Mouse (Mus musculus) T-cell, adult 2 months (primary cell): ENCODE data around the gene Gm49403.
"Not testable (repeated sequence)": the region's sequence is repeated elsewhere in the genome, so short reads cannot be mapped to it uniquely, and the experiment has no call there.

Experiments used
- DNase-seq: peaks from one replicate; pipeline ENCODE4 v3.0.0; 2022; ENCODE audit warnings: low spot score

Gene Gm49403

DNA sequence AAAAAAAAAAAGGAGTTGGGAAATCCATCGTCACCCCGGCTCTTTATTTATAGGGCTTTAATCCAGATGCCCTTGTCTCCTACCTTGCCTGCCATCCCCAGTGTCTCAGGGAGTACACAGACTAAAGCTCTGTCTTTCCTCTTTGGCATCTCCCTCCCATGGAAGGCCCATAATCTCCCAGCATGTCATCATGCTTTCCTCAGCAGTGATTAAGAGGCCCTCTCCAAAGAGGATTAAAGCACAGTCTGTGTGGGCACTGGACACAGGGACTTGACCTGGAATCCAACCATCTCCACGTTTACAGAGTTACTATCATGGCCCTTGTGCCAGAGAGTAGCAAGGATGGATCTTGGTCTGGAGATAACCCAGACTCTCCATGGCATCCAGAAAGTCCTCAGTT is at the start of gene Gm49403, which contains the start of gene Lbhd1:
Gm49403 (plus strand) TSS at position 315 of the 400 bp plus-strand sequence.
Lbhd1 (plus strand) TSS at position 117 of the 400 bp plus-strand sequence.
- no peak for DNase-seq

DNA sequence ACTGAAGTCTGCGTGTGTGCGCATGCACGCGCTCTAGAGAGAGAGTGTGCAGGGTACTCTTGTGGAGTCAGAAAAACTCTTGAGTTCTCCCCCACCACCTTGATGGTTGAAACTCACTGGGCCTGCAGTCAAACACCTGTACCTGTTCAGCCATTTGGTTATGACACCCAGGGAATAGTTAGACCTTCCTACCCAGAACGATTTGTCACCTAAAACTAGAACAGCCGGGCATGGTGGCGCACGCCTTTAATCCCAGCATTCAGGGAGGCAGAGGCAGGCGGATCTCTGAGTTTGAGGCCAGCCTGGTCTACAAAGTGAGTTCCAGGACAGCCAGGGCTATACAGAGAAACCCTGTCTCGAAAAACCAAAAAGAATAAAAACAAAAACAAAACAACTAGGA is 47.4 kb upstream of the Gm49403 start:
- not testable (repeated sequence) for DNase-seq

DNA sequence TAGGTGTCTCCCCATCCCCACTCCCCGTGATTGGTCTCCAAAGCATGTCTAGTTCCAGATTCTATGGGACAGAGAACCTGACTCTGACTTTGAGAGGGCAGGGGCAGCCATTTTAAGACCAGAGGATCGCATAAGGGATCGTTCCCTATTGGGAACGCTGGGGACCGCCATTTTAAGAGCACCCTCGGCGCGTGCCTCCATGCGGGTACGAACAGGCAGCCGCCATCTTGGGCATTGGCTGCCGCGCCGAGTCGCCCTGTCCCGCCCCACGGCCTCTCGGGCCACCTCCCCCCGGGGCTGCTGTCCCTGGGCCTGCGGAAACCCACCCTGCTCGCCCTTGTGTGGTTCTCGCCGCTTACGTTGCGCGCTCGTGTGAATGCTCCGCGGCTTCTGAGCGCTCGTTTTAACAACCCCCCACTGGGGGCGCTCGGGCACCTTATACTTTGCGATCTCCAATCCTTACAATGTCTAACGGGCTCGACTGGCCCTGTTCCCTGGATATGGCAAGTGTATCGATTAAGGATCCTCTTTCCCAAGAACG is 46.4 kb upstream of the Gm49403 start, which contains the start of gene Bscl2:
Bscl2 (plus strand) TSS at position 217 of the 541 bp plus-strand sequence.
- DNase-seq: peak; percentile 82

DNA sequence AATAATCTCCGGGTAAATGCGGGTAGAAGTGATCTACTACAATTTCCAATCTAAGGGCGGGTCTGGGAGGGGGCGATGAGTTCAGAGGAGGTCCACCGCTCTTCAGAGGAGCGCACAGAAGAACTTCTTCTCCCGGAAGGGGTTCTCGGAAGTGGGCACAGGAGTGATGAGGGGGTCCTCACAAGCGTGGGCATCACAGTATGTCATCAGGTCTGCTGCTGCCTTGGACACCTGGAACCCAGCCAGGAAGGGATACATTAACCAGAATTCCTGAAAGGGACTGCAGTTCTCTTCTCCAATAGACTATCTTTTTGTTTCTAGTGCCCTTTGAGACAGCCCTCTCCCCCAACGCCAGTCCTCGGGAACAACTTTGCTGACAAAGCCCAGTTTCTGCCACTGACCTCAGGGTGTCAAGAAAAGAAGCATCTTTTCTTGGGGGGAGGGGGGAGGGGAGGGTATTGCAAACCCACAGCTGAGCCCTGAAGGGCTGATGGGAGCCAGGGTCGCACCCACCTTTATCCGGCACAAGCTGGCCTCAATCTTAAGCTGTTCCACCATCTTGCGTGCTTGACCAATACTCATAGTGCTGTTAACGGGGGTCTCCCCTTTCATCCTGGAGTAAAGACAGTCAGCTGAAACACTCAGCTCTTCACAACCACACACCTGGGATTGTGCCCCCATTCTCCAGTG is 45.5 kb upstream of the Gm49403 start:
- no peak for DNase-seq

DNA sequence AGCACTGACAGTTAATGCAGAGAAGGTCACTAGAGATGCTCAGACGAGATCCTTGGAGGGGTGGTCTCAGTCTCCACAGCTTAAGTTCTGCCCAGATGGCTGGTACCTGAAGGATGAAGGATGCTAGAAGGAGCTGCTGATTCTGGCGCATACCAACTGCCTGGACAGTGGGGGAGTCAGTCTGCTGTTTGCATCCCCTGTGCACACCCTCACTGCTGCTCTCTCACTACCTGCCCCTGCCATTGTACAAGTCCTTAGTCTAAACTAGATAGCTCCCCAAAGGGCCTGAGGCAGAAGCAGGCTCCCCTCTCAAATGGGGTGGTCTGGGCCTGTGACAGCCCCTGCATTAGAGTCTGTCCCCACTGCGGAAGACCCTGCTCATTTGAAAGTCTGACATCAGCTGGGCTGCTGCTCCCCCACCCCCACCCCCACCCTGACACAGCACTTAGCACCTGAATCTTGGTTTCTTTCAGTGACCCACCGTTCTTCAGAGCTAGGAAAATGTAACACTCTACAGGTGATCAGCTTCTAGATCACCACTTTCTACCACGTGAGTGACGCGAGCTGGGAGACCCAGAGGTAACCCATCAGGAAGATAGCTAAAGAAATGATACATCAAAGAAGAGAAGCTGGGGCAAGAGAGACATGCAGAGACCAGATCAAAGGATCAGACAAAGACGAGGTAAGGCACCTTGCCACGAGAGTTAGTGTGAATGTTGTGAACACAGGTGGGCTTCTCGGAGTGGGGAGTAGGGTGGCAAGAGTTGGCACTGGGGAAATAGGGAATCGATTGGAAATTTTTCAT is 44.4 kb upstream of the Gm49403 start, which contains the start of gene Gng3:
Gng3 (minus strand) TSS at position 92 of the 805 bp plus-strand sequence.
- no peak for DNase-seq

DNA sequence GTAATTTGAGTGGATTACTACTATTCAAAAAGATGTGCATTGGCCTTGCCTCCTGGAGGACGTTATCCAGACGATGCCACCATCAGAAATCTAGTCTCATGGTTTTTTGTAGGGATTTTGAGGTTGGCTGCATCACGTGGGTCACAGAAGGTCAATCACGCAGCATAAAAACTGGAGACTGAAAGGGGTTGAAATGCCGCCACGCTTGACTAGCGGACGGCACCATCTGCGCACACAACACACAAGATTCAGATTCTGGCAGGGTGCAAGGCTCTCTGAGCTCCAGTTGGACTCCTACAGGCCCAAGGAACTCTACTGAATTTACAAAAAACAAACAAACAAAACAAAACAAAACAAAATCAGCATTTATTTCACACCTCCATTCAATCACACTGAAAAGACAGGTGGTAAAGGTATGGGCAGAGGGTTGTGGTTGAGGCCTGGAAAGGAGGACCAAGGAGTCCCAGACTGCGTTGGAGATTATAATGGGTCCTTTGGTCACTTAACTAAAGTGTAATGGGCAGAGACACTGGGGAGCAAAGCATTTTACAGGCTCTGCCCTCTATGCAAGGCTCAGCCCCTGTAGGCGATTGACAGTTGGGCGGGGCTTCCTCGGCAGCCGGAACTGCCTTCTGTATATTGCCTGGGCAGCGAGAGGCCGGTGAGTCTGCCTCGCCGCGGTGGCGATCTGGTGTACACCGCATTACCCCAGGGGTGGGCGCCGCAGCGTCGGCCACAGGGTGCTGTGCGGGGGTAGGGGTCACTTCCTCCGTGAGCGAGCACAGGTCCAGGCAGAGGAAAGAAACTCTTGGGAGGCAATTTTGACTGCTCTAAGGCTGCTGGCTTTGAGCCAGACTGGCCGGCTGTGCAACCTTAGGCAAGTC is 43.6 kb upstream of the Gm49403 start:
- DNase-seq: peak; percentile 40

DNA sequence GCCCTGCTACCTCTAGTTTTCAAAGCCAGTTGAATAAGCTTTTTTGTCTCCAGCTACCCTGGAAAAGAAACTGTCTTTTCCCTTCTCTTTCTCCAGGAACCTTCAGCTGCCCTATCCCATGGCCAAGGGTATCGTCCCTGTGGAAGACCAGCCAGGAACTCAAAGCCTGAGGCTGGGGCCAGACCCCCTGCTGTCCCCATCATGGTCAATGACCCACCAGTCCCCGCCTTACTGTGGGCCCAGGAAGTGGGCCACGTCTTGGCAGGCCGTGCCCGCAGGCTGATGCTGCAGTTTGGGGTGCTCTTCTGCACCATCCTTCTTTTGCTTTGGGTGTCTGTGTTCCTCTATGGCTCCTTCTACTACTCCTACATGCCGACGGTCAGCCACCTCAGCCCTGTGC is 42.7 kb upstream of the Gm49403 start:
- no peak for DNase-seq

DNA sequence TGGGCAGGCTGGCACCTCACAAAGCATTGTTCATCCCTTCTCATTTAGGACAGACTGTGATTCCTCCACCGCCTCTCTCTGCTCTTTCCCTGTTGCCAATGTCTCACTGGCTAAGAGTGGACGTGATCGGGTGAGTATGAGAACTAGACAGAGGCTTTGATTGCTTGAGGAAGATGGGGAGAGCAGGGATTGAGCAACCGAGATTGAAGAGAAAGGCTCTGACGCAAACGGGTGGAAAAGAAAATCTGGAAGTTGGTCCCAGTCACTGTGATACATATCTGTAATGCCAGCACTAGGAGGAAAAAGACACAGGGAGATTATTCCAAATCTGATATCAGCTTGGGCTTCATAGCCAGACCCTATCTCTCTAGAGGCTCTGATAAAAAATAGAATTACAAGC is 40.8 kb upstream of the Gm49403 start:
- no peak for DNase-seq

DNA sequence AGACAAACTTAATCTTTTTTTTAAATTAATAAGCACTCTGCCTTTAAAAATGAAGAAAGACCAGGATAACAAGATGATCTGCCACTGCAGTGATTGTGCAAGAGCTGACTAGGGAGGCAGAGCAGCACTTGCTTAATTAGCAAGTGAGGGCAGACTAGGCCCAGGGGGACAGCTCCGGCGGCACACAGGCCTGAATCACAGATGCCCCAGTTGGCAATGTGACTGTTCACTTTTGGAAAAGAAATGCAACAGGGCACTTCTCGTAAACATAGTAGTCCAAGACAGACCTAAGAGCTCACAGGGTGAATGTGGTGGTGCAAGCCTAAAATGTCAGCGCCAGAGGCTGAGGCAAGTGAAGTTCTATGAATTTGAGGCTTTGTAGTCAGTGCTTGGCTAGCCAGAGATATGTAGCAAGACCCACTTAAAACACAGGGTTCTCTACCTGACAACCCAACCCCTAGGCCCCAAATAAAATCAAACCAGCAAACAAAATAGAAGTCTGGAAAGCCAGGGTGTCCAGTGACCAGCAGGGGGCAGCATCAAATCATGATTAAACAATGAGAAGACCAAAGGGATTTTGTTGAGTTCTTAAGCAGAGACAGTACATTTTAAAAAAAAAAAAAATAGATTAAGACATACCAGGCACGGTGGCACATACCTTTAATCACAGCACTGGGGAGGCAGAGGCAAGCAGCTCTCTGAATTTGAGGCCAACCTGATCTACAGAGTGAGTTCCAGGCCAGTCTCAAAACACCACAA is 39.2 kb upstream of the Gm49403 start:
- peak; percentile 80 for DNase-seq

DNA sequence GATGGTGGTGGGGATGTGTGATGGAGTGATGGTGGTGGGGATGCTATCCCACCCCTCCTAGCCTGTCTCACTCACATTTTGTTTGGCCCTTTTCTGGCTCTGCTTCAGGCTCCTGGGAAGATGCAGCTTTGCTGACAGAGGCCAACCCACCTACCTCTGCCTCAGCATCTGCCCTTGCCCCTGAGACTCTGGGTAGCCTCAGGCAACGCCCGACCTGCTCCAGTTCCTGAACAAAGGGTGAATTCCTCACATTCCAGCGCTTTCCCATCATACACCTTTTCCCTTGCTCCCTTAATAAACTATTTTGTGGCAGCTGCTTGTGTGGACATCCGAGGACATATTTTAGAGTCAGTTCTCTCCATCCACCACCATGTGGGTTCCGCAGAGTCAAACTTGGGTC is 35.4 kb upstream of the Gm49403 start:
- no peak for DNase-seq

DNA sequence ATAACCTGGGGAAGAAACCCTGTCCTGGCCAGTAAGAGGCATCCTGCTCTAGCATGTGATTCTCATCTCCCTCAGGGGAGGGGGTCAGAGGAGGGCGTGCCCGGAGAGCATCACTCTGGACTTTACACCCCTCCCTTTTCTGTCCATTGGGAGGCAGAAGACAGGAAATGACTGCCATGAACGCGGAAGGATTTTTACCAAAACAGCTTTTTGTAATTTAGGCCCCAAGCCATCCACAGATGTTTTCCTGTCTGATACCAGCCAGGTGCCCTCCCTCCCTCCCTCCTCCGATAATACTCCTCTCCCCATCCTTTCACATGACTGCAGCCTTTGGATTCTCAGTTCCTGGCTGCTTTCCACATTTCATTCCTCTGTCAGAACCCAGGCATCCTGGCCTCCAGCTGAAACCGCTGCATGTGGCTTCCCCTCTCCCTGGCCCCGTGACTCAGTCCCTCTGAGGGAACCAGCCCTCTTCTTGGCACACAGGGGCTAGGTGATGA is 33.3 kb upstream of the Gm49403 start, which contains the start of gene Lrrn4cl:
Lrrn4cl (plus strand) TSS at position 367 of the 500 bp plus-strand sequence.
- no peak for DNase-seq

DNA sequence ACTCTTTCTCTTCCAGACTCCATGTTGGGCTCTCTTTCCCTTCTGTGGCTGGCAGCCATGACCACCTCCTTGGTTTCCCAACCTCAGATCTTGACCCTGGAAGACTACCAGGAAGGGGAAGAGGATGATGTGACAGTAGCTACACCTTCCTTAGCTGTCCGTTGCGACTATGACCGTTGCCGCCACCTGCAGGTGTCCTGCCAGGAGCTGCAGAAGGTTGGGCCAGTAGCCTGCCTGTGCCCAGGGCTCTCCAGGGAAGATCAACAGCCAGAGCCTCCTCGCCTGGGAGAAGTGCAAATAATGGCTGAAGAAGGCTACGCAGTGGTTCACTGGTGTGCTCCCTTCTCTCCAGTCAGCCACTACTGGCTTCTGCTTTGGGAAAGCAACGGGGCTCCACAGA is 32.1 kb upstream of the Gm49403 start:
- DNase-seq: no peak

DNA sequence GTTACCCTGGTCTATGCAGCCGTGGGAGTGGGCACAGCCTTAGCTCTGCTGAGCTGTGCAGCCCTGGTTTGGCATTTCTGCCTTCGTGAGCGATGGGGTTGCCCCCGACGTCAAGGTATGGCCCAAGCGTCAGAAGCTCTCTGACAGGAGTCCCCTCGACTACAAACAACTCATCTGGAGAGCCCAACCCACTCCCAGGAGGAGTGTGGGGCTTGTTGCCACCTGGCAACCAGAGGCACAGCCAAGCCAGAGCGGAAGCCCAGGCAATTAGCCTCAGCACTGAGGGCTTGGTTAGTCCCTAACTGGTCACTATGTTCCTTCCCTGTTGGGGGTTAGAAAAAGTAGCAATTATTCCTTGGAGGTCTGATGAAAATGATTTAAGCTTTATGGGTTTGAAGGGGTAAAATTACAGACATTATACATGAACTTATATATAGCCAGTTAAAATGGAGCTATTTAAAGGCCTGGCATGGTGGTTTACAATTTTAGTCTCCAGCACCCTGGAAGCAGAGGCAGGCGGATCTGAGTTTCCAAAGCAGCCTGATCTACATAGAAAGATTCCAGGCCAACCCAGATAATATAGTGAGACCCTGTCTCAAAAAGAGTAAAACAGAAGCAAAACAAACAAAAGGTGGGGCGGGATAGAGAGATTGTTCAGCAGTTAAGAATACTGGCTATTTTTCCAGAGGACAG is 31.3 kb upstream of the Gm49403 start:
- no peak for DNase-seq

DNA sequence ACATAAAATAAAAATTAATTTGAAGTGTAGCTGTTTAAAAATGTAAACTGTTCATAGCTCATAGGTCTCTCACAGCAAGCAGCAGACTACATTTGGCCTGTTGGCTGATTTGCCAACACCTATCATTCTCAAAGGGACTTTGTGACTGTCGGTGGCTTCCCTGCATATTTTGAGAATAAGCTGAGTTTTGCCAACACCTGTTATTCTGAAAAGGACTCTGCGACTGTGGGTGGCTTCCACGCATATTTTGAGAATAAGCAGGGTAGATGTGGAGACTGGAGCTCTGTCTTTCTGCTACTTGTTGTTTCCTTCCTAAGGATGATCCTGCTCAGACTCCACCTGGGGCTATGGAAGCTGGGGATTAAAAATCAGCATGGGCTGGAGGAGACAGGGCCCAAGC is 30.6 kb upstream of the Gm49403 start:
- DNase-seq: no peak

DNA sequence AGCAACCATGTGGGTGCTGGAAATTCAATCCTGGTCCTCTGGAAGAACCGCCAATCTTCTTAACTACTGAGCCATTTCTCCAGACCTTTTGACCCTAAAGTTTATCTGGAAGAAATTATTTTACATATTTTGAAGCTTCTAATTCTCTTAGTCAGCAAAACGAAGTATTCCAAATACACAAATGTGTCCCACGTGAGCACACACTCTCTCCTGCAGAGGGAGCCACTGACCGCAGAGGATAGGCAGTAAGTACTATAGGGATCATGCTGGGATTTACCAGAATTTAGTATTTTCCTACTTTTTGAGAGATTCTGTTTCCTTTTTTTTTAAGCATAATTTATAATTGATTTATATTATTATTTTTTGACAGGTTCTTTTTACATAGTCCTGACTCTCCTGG is 26.0 kb upstream of the Gm49403 start:
- DNase-seq: peak; percentile 21

DNA sequence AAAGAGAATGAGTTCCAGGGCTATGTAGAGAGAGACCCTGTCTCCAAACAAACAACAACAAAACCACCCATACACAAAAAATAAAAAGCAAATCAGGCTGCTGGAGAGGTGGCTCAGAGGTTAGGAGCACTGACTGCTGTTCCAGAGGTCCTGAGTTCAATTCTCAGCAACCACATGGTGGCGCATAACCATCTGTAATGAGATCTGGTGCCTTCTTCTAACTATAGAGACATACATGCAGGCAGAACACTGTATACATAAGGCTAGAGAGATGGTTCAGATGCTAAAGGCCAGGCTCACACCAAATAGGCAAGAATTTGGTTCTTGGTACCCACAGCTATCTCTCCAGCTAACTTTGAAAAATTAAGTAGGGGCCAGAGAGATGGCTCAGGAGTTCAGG is 24.7 kb upstream of the Gm49403 start:
- DNase-seq: peak; percentile 50

DNA sequence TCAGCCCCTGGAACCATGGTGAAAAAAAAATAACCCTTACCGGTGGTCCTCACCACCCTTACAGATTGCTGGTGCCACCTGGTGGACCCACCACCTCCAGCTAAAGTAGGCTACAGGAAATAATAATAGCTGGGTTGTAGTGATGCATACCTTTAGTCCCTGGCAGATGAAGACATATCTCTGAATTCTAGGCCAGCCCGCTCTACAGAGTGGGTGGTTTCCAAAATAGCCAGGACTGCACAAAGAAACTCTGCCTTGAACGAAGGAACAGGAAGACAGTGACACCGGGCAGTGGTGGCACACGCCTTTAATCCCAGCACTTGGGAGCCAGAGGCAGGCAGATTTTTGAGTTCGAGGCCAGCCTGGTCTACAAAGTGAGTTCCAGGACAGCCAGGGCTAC is 19.5 kb upstream of the Gm49403 start:
- DNase-seq: no peak

DNA sequence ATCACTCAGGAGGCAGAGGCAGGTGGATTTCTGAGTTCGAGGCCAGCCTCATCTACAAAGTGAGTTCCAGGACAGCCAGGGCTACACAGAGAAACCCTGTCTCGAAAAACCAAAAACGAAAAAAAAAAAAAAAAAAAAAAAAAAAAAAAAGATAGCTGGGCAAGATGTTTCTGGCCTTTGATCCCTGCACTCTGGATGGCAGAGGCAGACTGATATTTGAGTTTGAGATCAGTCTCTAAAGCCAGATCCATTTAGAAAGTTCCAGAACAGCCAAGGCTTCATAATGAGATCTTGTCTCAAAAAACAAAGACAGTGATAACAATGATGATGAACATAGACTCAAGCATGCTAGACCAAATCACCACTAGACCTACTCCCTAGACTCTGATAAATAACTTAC is 13.3 kb upstream of the Gm49403 start:
- DNase-seq: not testable (repeated sequence)

DNA sequence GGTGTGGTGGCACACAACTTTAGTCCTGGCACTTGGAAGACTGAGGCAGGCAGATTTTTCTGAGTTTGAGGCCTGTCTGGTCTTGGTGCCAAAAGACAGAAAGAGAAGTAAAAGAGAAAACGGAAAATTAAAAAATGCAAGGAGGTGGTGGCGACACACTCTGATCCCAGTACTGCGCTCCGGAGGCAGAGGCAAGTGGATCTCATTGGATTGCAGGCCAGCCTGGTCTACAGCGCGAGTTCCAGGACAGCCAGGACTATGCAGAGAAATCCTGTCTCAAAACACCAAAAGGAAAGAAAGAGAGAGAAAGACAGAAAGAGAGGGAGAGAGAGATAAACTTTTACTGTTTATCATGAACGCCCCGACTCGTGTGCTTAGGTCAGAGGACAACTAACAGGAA is 12.9 kb upstream of the Gm49403 start:
- no peak for DNase-seq
